Mouse (Mus musculus) CH12.LX (cell line): ENCODE data around the gene Gm6096. TPM values are rescaled to one million over a fixed set of nuclear protein-coding genes. Genes with fewer than 3 reads are reported as not detected.

Source experiments
- DNase-seq: peaks from one replicate; pipeline ENCODE4 v3.0.0-alpha.2; 2013; ENCODE audit errors: extremely low read depth
- H3K27ac ChIP-seq: 2 replicates; pipeline ENCODE4 v1.5.1; 2012; ENCODE audit warnings: low read depth, mild to moderate bottlenecking, control low read depth, moderate library complexity; ENCODE audit not compliant: insufficient read depth
- H3K27me3 ChIP-seq: replicated peaks from 2 replicates; pipeline ENCODE3; 2012; ENCODE audit warnings: inconsistent platforms
- H3K36me3 ChIP-seq, 2 experiments: replicated peaks in 1 of 2; 2 replicates each; pipeline versions ENCODE3 to v1.6.1; 2012; ENCODE audit warnings: inconsistent platforms in 1 of 2, low read length in 1 of 2, mild to moderate bottlenecking in 1 of 2, mixed read lengths in 1 of 2, moderate library complexity in 1 of 2; ENCODE audit not compliant: control insufficient read depth in 1 of 2, insufficient read depth in 1 of 2
- H3K4me1 ChIP-seq, 2 experiments: 2 replicates each; pipeline ENCODE4 v1.6.1; 2012; ENCODE audit warnings: inconsistent platforms in 1 of 2, moderate library complexity in 1 of 2; ENCODE audit not compliant: insufficient read depth in 2 of 2, control insufficient read depth in 1 of 2
- H3K4me2 ChIP-seq: 2 replicates; pipeline ENCODE4 v1.6.1; 2012; ENCODE audit warnings: low read depth, mild to moderate bottlenecking, control low read depth; ENCODE audit not compliant: poor library complexity, insufficient read depth, severe bottlenecking
- H3K4me3 ChIP-seq, 3 experiments: fragments of 150-350 bp in 1 of 3; sonication (generic) in 1 of 3; replicated peaks in 1 of 3; 2 replicates each; pipeline versions ENCODE3 to v1.5.1; 2011 to 2012; ENCODE audit warnings: low read depth in 2 of 3, low read length in 2 of 3, mild to moderate bottlenecking in 2 of 3, moderate library complexity in 2 of 3, control low read depth in 1 of 3, improper control_type of control experiment in 1 of 3, inconsistent platforms in 1 of 3, mixed read lengths in 1 of 3; ENCODE audit not compliant: poor library complexity in 1 of 3
- H3K79me2 ChIP-seq: replicated peaks from 2 replicates; pipeline ENCODE4 v1.6.1; 2012; ENCODE audit warnings: mild to moderate bottlenecking, moderate library complexity; ENCODE audit not compliant: control insufficient read depth, poor library complexity, insufficient read depth, severe bottlenecking; ENCODE audit errors: extremely low read depth
- H3K9ac ChIP-seq: 2 replicates; pipeline ENCODE4 v1.6.1; 2012; ENCODE audit warnings: low read depth, mild to moderate bottlenecking, control low read depth, moderate library complexity; ENCODE audit not compliant: insufficient read depth
- H3K9me3 ChIP-seq: replicated peaks from 2 replicates; pipeline ENCODE3; 2012; ENCODE audit warnings: low read length, inconsistent platforms, mixed read lengths
- BHLHE40 ChIP-seq: IDR thresholded peaks from 2 replicates; pipeline ENCODE4 v1.6.1; 2011; ENCODE audit warnings: mild to moderate bottlenecking, low read depth, low read length, improper control_type of control experiment
- CHD1 ChIP-seq: IDR thresholded peaks from 2 replicates; pipeline ENCODE4 v1.6.1; 2012; ENCODE audit warnings: low read depth, low read length, improper control_type of control experiment, inconsistent platforms
- CTCF ChIP-seq, 2 experiments: IDR thresholded peaks in 1 of 2; conservative IDR thresholded peaks in 1 of 2; 2 replicates each; pipeline ENCODE4 v1.5.1; 2011 to 2012; ENCODE audit warnings: low read depth in 2 of 2, low read length in 2 of 2, improper control_type of control experiment in 1 of 2, inconsistent platforms in 1 of 2, mild to moderate bottlenecking in 1 of 2, moderate library complexity in 1 of 2
- ETS1 ChIP-seq: conservative IDR thresholded peaks from 2 replicates; pipeline ENCODE4 v1.6.1; 2012; ENCODE audit warnings: low read depth, mild to moderate bottlenecking, inconsistent platforms, low read length, improper control_type of control experiment, moderate library complexity
- GABPA ChIP-seq: IDR thresholded peaks from 2 replicates; pipeline ENCODE4 v1.6.1; 2012; ENCODE audit warnings: low read depth, low read length, improper control_type of control experiment, inconsistent platforms; ENCODE audit not compliant: insufficient replicate concordance
- IRF4 ChIP-seq: IDR thresholded peaks from 2 replicates; pipeline ENCODE4 v1.6.1; 2014; ENCODE audit warnings: low read depth, mild to moderate bottlenecking, inconsistent platforms, low read length, improper control_type of control experiment
- MXI1 ChIP-seq: IDR thresholded peaks from 2 replicates; pipeline ENCODE4 v1.6.1; 2011; ENCODE audit warnings: mild to moderate bottlenecking, low read depth, low read length, improper control_type of control experiment
- NELFE ChIP-seq: IDR thresholded peaks from 2 replicates; pipeline ENCODE4 v1.6.1; 2011; ENCODE audit warnings: low read depth, low read length, improper control_type of control experiment
- POLR2AphosphoS2 ChIP-seq: IDR thresholded peaks from 2 replicates; pipeline ENCODE4 v1.6.1; 2011; ENCODE audit warnings: low read depth, low read length, improper control_type of control experiment
- RAD21 ChIP-seq: IDR thresholded peaks from 2 replicates; pipeline ENCODE4 v1.6.1; 2011; ENCODE audit warnings: low read depth, mild to moderate bottlenecking, low read length, improper control_type of control experiment, moderate library complexity
- RCOR1 ChIP-seq: conservative IDR thresholded peaks from 2 replicates; pipeline ENCODE4 v1.6.1; 2012; ENCODE audit warnings: low read depth, mild to moderate bottlenecking, inconsistent platforms, low read length, improper control_type of control experiment
- TBP ChIP-seq: conservative IDR thresholded peaks from 2 replicates; pipeline ENCODE4 v1.6.1; 2011; ENCODE audit warnings: low read depth, low read length, improper control_type of control experiment
- UBTF ChIP-seq: IDR thresholded peaks from 2 replicates; pipeline ENCODE4 v1.6.1; 2012; ENCODE audit warnings: low read depth, mild to moderate bottlenecking, inconsistent platforms, low read length, improper control_type of control experiment, moderate library complexity
- ZKSCAN1 ChIP-seq: IDR thresholded peaks from 2 replicates; pipeline ENCODE4 v1.6.1; 2012; ENCODE audit warnings: low read depth, inconsistent platforms, low read length, improper control_type of control experiment, borderline replicate concordance
- ZMIZ1 ChIP-seq: IDR thresholded peaks from 2 replicates; pipeline ENCODE4 v1.6.1; 2012; ENCODE audit warnings: low read depth, mild to moderate bottlenecking, inconsistent platforms, low read length, improper control_type of control experiment
- dilution Hi-C: fragments of 300-500 bp; cut with MboI; formaldehyde crosslinking; loops from 2 replicates; pipeline ENCODE4 v1.14.3; 2020; ENCODE audit warnings: low sequenced_read_pairs; ENCODE audit not compliant: extremely low pct_unique_long_range_greater_than_20kb, extremely low pct_ligation_motif_present
- in situ Hi-C: fragments of 300-500 bp; cut with MboI; formaldehyde crosslinking; loops from 3 replicates; pipeline ENCODE4 v1.14.3; 2019; ENCODE audit warnings: low sequenced_read_pairs, low pct_ligation_motif_present, low pct_unique_long_range_greater_than_20kb, mixed read lengths
- polyA plus RNA-seq: library from polyadenylated mRNA; unstranded; fragments of >175 nt; gene quantifications from 2 replicates; pipeline ENCODE4 v1.2.1, GENCODE M21; 2012; ENCODE audit warnings: low read depth; ENCODE audit not compliant: insufficient read length
- total RNA-seq, 2 experiments: library from RNA; depleted of rRNA; stranded (reverse); fragments of 300-350 nt in 1 of 2; fragments of >200 nt in 1 of 2; gene quantifications; 2 replicates each; pipeline ENCODE4 v1.2.3; 2012 to 2014

The Gm6096 gene
- total and polyA plus RNA-seq, 3 experiments, result not detected

DNA sequence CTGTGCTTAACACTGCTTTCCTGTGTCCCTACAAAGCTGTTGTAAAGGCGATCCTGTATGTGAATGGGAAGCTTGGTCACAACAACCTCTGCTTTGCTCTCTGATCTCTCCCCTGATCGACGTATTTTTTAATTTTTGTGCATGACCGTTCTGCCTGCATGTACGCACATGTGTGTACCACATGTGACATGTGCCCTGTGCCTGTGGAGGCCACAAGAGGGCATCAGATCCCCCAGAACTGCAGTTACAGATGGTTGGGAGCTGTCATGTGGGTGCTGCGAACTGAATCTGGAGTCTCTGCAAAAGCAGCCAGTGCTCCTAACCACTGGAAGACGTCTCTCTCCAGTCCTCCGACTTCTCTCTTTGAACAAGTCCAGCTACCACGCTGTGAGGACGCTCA, 28.5 kb upstream of the Gm6096 start:
- DNase-seq, result no peak
- H3K4me1 ChIP-seq, result peaks cover 2 to 20% of the 10 kb centered on the region in 2 experiments; a peak in 2 of 4 replicates
- no peaks in the 10 kb centered on the region for H3K27me3 ChIP-seq
- TF ChIP-seq RCOR1 (no peak), CTCF (conservative IDR thresholded peaks at IDR 0.05 in 1 of 2, IDR thresholded peaks at IDR 0.05 in 1 of 2; ENCODE audit: low read depth in 2 of 2, low read length in 2 of 2) (peak in 1 of 2 experiments; percentile 20; a peak in 1 of 4 replicates)
- in situ Hi-C loops, result no loop called here
- dilution Hi-C loops, result no loop called here
- no peak overlapping the region for H3K4me3 ChIP-seq
- peaks cover 86 to 98% of the 10 kb centered on the region in 2 experiments for H3K36me3 ChIP-seq
- peaks cover 15% of the 10 kb centered on the region for H3K79me2 ChIP-seq
- peaks cover 6% of the 10 kb centered on the region for H3K9me3 ChIP-seq
- H3K4me2 ChIP-seq, result no peak overlapping the region
- H3K9ac ChIP-seq, result no peak overlapping the region
- no peak overlapping the region for H3K27ac ChIP-seq

- dilution Hi-C loops, result no loop called here
- in situ Hi-C loops, result no loop called here
- H3K4me1 ChIP-seq, result peaks cover 5 to 35% of the 10 kb centered on the region in 2 experiments
These were observed 26.5 kb upstream of the Gm6096 start for GRCm38 (mm10) chr7:34224308-34224707.

GRCm38 (mm10) chr7:34226086-34226485, 24.8 kb upstream of the Gm6096 start:
- H3K27ac ChIP-seq, result no peak overlapping the region
- in situ Hi-C loops (no loop called here), dilution Hi-C loops (no loop called here)
- H3K27me3 ChIP-seq, result no peaks in the 10 kb centered on the region
- no peak for TF ChIP-seq ZKSCAN1
- no peak for TF ChIP-seq IRF4
- no peak for TF ChIP-seq RAD21
- no peak for TF ChIP-seq GABPA
- TF ChIP-seq ETS1, result no peak
- no peak for TF ChIP-seq RCOR1
- TF ChIP-seq TBP, result no peak
- TF ChIP-seq POLR2AphosphoS2, result no peak
- no peak for TF ChIP-seq CHD1
- no peak for TF ChIP-seq ZMIZ1
- peaks cover 61 to 75% of the 10 kb centered on the region in 2 experiments for H3K36me3 ChIP-seq
- no peak overlapping the region for H3K4me2 ChIP-seq
- no peak for DNase-seq
- H3K9me3 ChIP-seq, result peaks cover 6% of the 10 kb centered on the region
- H3K9ac ChIP-seq, result no peak overlapping the region
- H3K79me2 ChIP-seq, result peaks cover 40% of the 10 kb centered on the region
- no peak overlapping the region for H3K4me3 ChIP-seq
- H3K4me1 ChIP-seq, result peaks cover 5 to 40% of the 10 kb centered on the region in 2 experiments

More at GRCm38 (mm10) chr7:34224308-34224707, 26.5 kb upstream of the Gm6096 start:
- H3K9me3 ChIP-seq, result peaks cover 6% of the 10 kb centered on the region
- no peak for TF ChIP-seq UBTF
- no peak for TF ChIP-seq NELFE
- TF ChIP-seq BHLHE40, result no peak
- TF ChIP-seq MXI1, result no peak
- no peak for TF ChIP-seq IRF4
- TF ChIP-seq, all 38 proteins: peak for 0
- H3K9ac ChIP-seq, result no peak overlapping the region
- H3K4me2 ChIP-seq, result no peak overlapping the region
- peaks cover 78 to 93% of the 10 kb centered on the region in 2 experiments for H3K36me3 ChIP-seq
- H3K27ac ChIP-seq, result no peak overlapping the region
- no peak for DNase-seq
- no peak overlapping the region for H3K4me3 ChIP-seq
- no peaks in the 10 kb centered on the region for H3K27me3 ChIP-seq
- H3K79me2 ChIP-seq, result peaks cover 33% of the 10 kb centered on the region
